Mouse (Mus musculus) embryonic facial prominence, embryonic 10.5 days (tissue): Measurements from ENCODE around the gene Msln. TPM values are rescaled to one million over a fixed set of nuclear protein-coding genes. Genes with fewer than 3 reads are reported as not detected.
A peak's percentile ranks its signal among the peaks of the same experiment; 100 is the strongest.

Experiments used
- DNase-seq: peaks from one replicate; pipeline ENCODE4 v3.0.0-alpha.2; 2017; ENCODE audit warnings: low spot score
- H3K27ac ChIP-seq: fragments of 300-500 bp; sonication (generic); replicated peaks from 2 replicates; pipeline ENCODE4 v1.5.1; 2016; ENCODE audit warnings: mild to moderate bottlenecking
- H3K27me3 ChIP-seq: fragments of 300-500 bp; sonication (generic); replicated peaks from 2 replicates; pipeline ENCODE4 v1.6.1; 2016; ENCODE audit warnings: low read depth, mild to moderate bottlenecking; ENCODE audit not compliant: poor library complexity, severe bottlenecking
- H3K36me3 ChIP-seq: fragments of 300-500 bp; sonication (generic); replicated peaks from 2 replicates; pipeline ENCODE4 v1.6.1; 2016; ENCODE audit warnings: mild to moderate bottlenecking, moderate library complexity
- H3K4me1 ChIP-seq: fragments of 300-500 bp; sonication (generic); 2 replicates; pipeline ENCODE4 v1.6.1; 2016
- H3K4me3 ChIP-seq: fragments of 300-500 bp; sonication (generic); 2 replicates; pipeline ENCODE4 v1.5.1; 2016; ENCODE audit warnings: mild to moderate bottlenecking, moderate library complexity
- H3K9me3 ChIP-seq: fragments of 300-500 bp; sonication (generic); 2 replicates; pipeline ENCODE4 v1.6.1; 2016; ENCODE audit warnings: mild to moderate bottlenecking
- WGBS: fragments of 180-500 bp; shearing (Covaris S2); methylation state at CpG from one replicate; pipeline ENCODE4 v1.1.7; 2016; 5-methylcytosine and 5-hydroxymethylcytosine counted together
- microRNA-seq: library from miRNA; unstranded; fragments of <30 nt; microRNA quantifications from one replicate; pipeline ENCODE4, GENCODE M21; 2017
- polyA plus RNA-seq: library from polyadenylated mRNA; unstranded; fragments of >200 nt; fragmentation: Nextera tagmentation; extraction: Ambion mirVana; gene quantifications from 2 replicates; pipeline ENCODE4 v1.2.1, GENCODE M21; 2016

Gene Msln
- polyA plus RNA-seq, 1 experiment from 2014 or later: 0.55 TPM

- H3K36me3 ChIP-seq: peaks cover 38% of the 10 kb centered on the region
- H3K4me1 ChIP-seq: peaks cover 26% of the 10 kb centered on the region
- H3K27me3 ChIP-seq: peaks cover 46% of the 10 kb centered on the region
- H3K9me3 ChIP-seq: no peaks in the 10 kb centered on the region
- H3K4me3 ChIP-seq: peak within 1 kb of the TSS; percentile 58
- peak; percentile 63 for DNase-seq
- H3K27ac ChIP-seq: peak within 1 kb of the TSS; percentile 40; the same call in 1 of the 2 replicates
- 1% methylated on average over 45 of the region's 45 CpGs for WGBS
These were observed 37.2 kb downstream of the Msln start, which contains the start of gene Gng13 for GRCm38 (mm10) chr17:25716711-25717637. Gene Gng13, plus strand, starts transcription at chr17:25717171.

- Histone ChIP-seq H3K9me3 (no peaks in the 10 kb centered on the region), H3K27ac (no peak overlapping the region), H3K4me3 (no peak overlapping the region), H3K4me1 (peaks cover 26% of the 10 kb centered on the region), H3K36me3 (peaks cover 29% of the 10 kb centered on the region), H3K27me3 (peaks cover 46% of the 10 kb centered on the region)
- 8% methylated on average over 6 of the region's 6 CpGs for WGBS
- DNase-seq: peak; percentile 24
These were observed 38.0 kb downstream of the Msln start for GRCm38 (mm10) chr17:25716130-25716529.

GRCm38 (mm10) chr17:25715627-25716026, 38.6 kb downstream of the Msln start:
- DNase-seq: no peak
- H3K27ac ChIP-seq: no peak overlapping the region
- H3K4me1 ChIP-seq: peaks cover 26% of the 10 kb centered on the region
- H3K36me3 ChIP-seq: peaks cover 24% of the 10 kb centered on the region
- 49% methylated on average over 3 of the region's 3 CpGs for WGBS
- no peak overlapping the region for H3K4me3 ChIP-seq
- H3K27me3 ChIP-seq: peaks cover 46% of the 10 kb centered on the region
- no peaks in the 10 kb centered on the region for H3K9me3 ChIP-seq

DNA sequence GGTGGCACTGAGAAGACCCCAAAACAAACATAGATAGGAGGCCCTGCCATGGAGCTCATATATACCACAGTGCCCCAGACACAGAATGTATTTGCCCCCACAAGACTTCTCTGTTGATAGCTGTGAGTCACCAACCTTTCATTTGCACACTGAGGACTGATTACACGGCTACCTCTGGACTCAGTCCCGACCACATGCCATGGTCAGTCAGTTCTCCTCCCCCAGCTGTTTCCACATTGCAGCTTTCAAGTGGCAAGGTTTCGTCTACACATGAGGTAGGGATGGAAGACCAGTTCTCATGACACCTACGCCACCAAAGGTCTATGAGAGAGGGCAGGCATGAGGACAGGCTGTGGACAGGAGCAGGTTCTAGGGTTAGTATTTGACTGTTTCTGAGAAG, 43.0 kb downstream of the Msln start:
- Histone ChIP-seq H3K9me3 (0 out of 2 replicates have a peak, but pooled peaks cover 2% of the 10 kb centered on the region), H3K4me1 (peaks cover 6% of the 10 kb centered on the region), H3K36me3 (no peaks in the 10 kb centered on the region), H3K4me3 (no peak overlapping the region), H3K27ac (no peak overlapping the region), H3K27me3 (peaks cover 12% of the 10 kb centered on the region)
- no peak for DNase-seq
- WGBS: 83% methylated on average over 4 of the region's 4 CpGs

GRCm38 (mm10) chr17:25709994-25710393, 44.2 kb downstream of the Msln start:
- no peak overlapping the region for H3K27ac ChIP-seq
- H3K27me3 ChIP-seq: peaks cover under 1% of the 10 kb centered on the region; the same call in 1 of the 2 replicates
- no peaks in the 10 kb centered on the region for H3K4me1 ChIP-seq
- no peak for DNase-seq
- 0 out of 2 replicates have a peak, but pooled peaks cover 2% of the 10 kb centered on the region for H3K9me3 ChIP-seq
- no peak overlapping the region for H3K4me3 ChIP-seq
- 93% methylated on average over 2 of the region's 2 CpGs for WGBS
- H3K36me3 ChIP-seq: no peaks in the 10 kb centered on the region

DNA sequence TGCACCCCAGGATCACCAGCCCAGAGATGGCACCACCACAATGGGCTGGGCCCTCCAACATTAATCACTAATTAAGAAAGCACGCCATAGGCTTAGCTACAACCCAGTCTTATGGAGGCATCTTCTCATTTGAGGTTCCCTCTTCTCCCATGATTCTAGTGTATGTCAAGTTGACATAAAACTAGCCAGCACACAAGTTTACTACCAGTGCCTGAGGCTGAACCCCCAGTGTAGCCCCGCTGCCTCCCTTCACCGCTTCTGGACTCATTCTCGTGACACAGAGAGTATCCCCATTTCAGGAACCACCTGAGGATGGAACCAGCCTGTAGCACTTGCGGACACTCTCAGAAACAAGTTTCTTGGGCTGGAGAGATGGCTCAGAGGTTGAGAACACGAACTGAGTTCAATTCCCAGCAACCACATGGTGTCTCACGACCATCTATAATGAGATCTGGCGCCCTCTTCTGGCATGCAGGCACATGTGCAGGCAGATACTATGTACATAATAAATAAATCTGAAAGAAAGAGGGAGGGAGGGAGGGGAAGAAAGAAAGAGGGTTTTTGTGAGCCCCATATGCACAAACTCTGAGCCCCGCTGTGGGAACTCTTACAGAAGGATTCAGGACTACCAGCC, 53.2 kb downstream of the Msln start:
- no peaks in the 10 kb centered on the region for H3K36me3 ChIP-seq
- no peak for DNase-seq
- 61% methylated on average over 9 of the region's 9 CpGs for WGBS

More for the DNA sequence above, 53.2 kb downstream of the Msln start:
- peaks cover 12% of the 10 kb centered on the region for H3K27me3 ChIP-seq
- no peak overlapping the region for H3K27ac ChIP-seq
- H3K4me3 ChIP-seq: no peak overlapping the region
- H3K4me1 ChIP-seq: peaks cover 14% of the 10 kb centered on the region
- H3K9me3 ChIP-seq: no peaks in the 10 kb centered on the region

Small RNA genes within 50 kb of the gene (microRNA-seq; reads per million reads assigned to microRNA genes)
- gene Gm25083 (not detected), gene Mir6966 (not detected)

Other genes starting within 250 kb of the Msln start
- 12.5 and 13.1 TPM in 2 replicates for gene Sox8, start 183.7 kb downstream of the Msln start, polyA plus RNA-seq
- 26.3 and 26.6 TPM in 2 replicates for gene Lmf1, start 175.3 kb downstream of the Msln start, polyA plus RNA-seq
- 1.8 and 2.5 TPM in 2 replicates for gene Gng13, start 37.2 kb downstream of the Msln start, polyA plus RNA-seq
- gene Chtf18, start 27.0 kb downstream of the Msln start, polyA plus RNA-seq: 60.7 and 66.2 TPM in 2 replicates
- gene Rpusd1, start 26.7 kb downstream of the Msln start, polyA plus RNA-seq: 23.7 and 25.5 TPM in 2 replicates
- 0.11 TPM in 1 of 2 replicates, not detected in the other for gene Mslnl, start 18.3 kb downstream of the Msln start, polyA plus RNA-seq
- 23.9 and 25.9 TPM in 2 replicates for gene Narfl, start 19.4 kb upstream of the Msln start, polyA plus RNA-seq
- 59.9 and 69.1 TPM in 2 replicates for gene Haghl, start 31.3 kb upstream of the Msln start, polyA plus RNA-seq
- gene Ccdc78, start 32.2 kb upstream of the Msln start, polyA plus RNA-seq: 0.62 and 1.2 TPM in 2 replicates
- gene Fam173a, start 38.5 kb upstream of the Msln start, polyA plus RNA-seq: 62.3 and 67.8 TPM in 2 replicates
- gene AC134908.4, start 41.3 kb upstream of the Msln start, polyA plus RNA-seq: 0.95 and 1.0 TPM in 2 replicates
- gene Metrn, start 42.8 kb upstream of the Msln start, polyA plus RNA-seq: 118 and 137 TPM in 2 replicates
- 5.0 and 5.1 TPM in 2 replicates for gene Fbxl16, start 54.7 kb upstream of the Msln start, polyA plus RNA-seq
- 31.0 and 31.4 TPM in 2 replicates for gene Wdr24, start 69.2 kb upstream of the Msln start, polyA plus RNA-seq
- 50.5 and 55.1 TPM in 2 replicates for gene Jmjd8, start 74.5 kb upstream of the Msln start, polyA plus RNA-seq
- 396 and 400 TPM in 2 replicates for gene Stub1, start 79.0 kb upstream of the Msln start, polyA plus RNA-seq
- gene Rhbdl1, start 82.9 kb upstream of the Msln start, polyA plus RNA-seq: 1.2 and 1.4 TPM in 2 replicates
- gene Gm20683, start 87.4 kb upstream of the Msln start, polyA plus RNA-seq: 0.92 and 1.4 TPM in 2 replicates
- gene Rhot2, start 90.5 kb upstream of the Msln start, polyA plus RNA-seq: 26.3 and 27.2 TPM in 2 replicates
- gene Wdr90, start 107.1 kb upstream of the Msln start, polyA plus RNA-seq: 53.8 and 56.1 TPM in 2 replicates
- 17.3 and 20.2 TPM in 2 replicates for gene Mcrip2, start 114.4 kb upstream of the Msln start, polyA plus RNA-seq
- 68.1 and 69.8 TPM in 2 replicates for gene Mettl26, start 120.7 kb upstream of the Msln start, polyA plus RNA-seq
- gene Wfikkn1, start 126.5 kb upstream of the Msln start, polyA plus RNA-seq: 7.8 and 12.6 TPM in 2 replicates
- gene Rab40c, start 165.3 kb upstream of the Msln start, polyA plus RNA-seq: 30.9 and 34.0 TPM in 2 replicates
- 62.9 and 69.3 TPM in 2 replicates for gene Pigq, start 190.6 kb upstream of the Msln start, polyA plus RNA-seq
- 0.88 TPM in 1 of 2 replicates, not detected in the other for gene Nhlrc4, start 190.6 kb upstream of the Msln start, polyA plus RNA-seq
- 0.35 and 0.36 TPM in 2 replicates for gene A930017K11Rik, start 198.2 kb upstream of the Msln start, polyA plus RNA-seq
- 34.3 and 40.1 TPM in 2 replicates for gene Capn15, start 231.4 kb upstream of the Msln start, polyA plus RNA-seq